Mouse (Mus musculus): Measurements from ENCODE around the gene Myb.

- TF ChIP-seq GATA1 (IDR thresholded peaks at IDR 0.05; ENCODE audit: low read length) = no peak
- no peak for TF ChIP-seq TAL1 (IDR thresholded peaks at IDR 0.05; ENCODE audit: low read length)
Observed at GRCm38 (mm10) chr10:21130901-21131493, 29.8 kb downstream of the Myb start.

Data from erythroblast, embryonic 14.5 days (primary cell).